Mouse (Mus musculus) heart, embryonic 12.5 days (tissue): ENCODE results near the gene Gpx5. TPM values are rescaled to one million over a fixed set of nuclear protein-coding genes. Genes with fewer than 3 reads are reported as not detected.

Experiments
- ATAC-seq: fragments of 200-750 bp; cut with Nextera tagmentation; 2 replicates; pipeline ENCODE4 v1.8.0; 2017; ENCODE audit warnings: moderate TSS enrichment, moderate library complexity; ENCODE audit not compliant: insufficient number of reproducible peaks, low FRiP score
- H3K27ac ChIP-seq: fragments of 300-500 bp; sonication (generic); 2 replicates; pipeline ENCODE4 v1.5.1; 2016; ENCODE audit warnings: mild to moderate bottlenecking, moderate library complexity; ENCODE audit not compliant: poor library complexity, severe bottlenecking
- H3K27me3 ChIP-seq: fragments of 300-500 bp; sonication (generic); replicated peaks from 2 replicates; pipeline ENCODE4 v1.6.1; 2016; ENCODE audit warnings: mild to moderate bottlenecking, moderate library complexity
- H3K36me3 ChIP-seq: fragments of 300-500 bp; sonication (generic); 2 replicates; pipeline ENCODE4 v1.6.1; 2016; ENCODE audit warnings: mild to moderate bottlenecking, moderate library complexity
- H3K4me1 ChIP-seq: fragments of 300-500 bp; sonication (generic); replicated peaks from 2 replicates; pipeline ENCODE4 v1.6.1; 2016; ENCODE audit warnings: mild to moderate bottlenecking
- H3K4me2 ChIP-seq: fragments of 300-500 bp; sonication (generic); 2 replicates; pipeline ENCODE4 v1.6.1; 2016; ENCODE audit warnings: mild to moderate bottlenecking, moderate library complexity
- H3K4me3 ChIP-seq: fragments of 300-500 bp; sonication (generic); 2 replicates; pipeline ENCODE4 v1.5.1; 2016; ENCODE audit warnings: mild to moderate bottlenecking
- H3K9ac ChIP-seq: fragments of 300-500 bp; sonication (generic); 2 replicates; pipeline ENCODE4 v1.6.1; 2016; ENCODE audit warnings: mild to moderate bottlenecking, moderate library complexity
- H3K9me3 ChIP-seq: fragments of 300-500 bp; sonication (generic); replicated peaks from 2 replicates; pipeline ENCODE4 v1.6.1; 2016; ENCODE audit warnings: mild to moderate bottlenecking, moderate library complexity
- WGBS: fragments of 180-500 bp; shearing (Covaris S2); methylation state at CpG from one replicate; pipeline ENCODE4 v1.1.7; 2016; 5-methylcytosine and 5-hydroxymethylcytosine counted together
- polyA plus RNA-seq: library from polyadenylated mRNA; unstranded; fragments of >200 nt; fragmentation: Nextera tagmentation; extraction: Ambion mirVana; gene quantifications from 2 replicates; pipeline ENCODE4 v1.2.1, GENCODE M21; 2016

Gpx5 gene
- polyA plus RNA-seq, 1 experiment from 2014 or later, result not detected

- no peak for ATAC-seq
- no peaks in the 10 kb centered on the region for H3K9me3 ChIP-seq
- no peak overlapping the region for H3K9ac ChIP-seq
- no peaks in the 10 kb centered on the region for H3K36me3 ChIP-seq
- WGBS, result 54% methylated on average over 2 of the region's 2 CpGs
- H3K4me2 ChIP-seq, result no peak overlapping the region
- H3K27ac ChIP-seq, result no peak overlapping the region
- no peak overlapping the region for H3K4me3 ChIP-seq
- H3K27me3 ChIP-seq, result peaks cover 15% of the 10 kb centered on the region; the same call in 1 of the 2 replicates
- H3K4me1 ChIP-seq, result 0 out of 2 replicates have a peak, but pooled peaks cover 3% of the 10 kb centered on the region
Observed at GRCm38 (mm10) chr13:21265736-21266135, 26.8 kb downstream of the Gpx5 start.

- H3K27me3 ChIP-seq, result peaks cover 16% of the 10 kb centered on the region; the same call in 1 of the 2 replicates
- no peak for ATAC-seq
- H3K27ac ChIP-seq, result no peak overlapping the region
- peak overlapping the region; percentile 36; the same call in 1 of the 2 replicates for H3K9ac ChIP-seq
- peak overlapping the region; percentile 69 for H3K4me2 ChIP-seq
- H3K4me3 ChIP-seq, result peak overlapping the region; percentile 52
- no peaks in the 10 kb centered on the region for H3K36me3 ChIP-seq
- H3K9me3 ChIP-seq, result no peaks in the 10 kb centered on the region
- under 1% methylated on average over 11 of the region's 11 CpGs for WGBS
- H3K4me1 ChIP-seq, result peaks cover 8% of the 10 kb centered on the region; the same call in 1 of the 2 replicates
Observed at GRCm38 (mm10) chr13:21264366-21264765, 28.2 kb downstream of the Gpx5 start.

- peak overlapping the region; percentile 69 for H3K4me2 ChIP-seq
- WGBS, result 3% methylated on average over 11 of the region's 11 CpGs
- peaks cover 10% of the 10 kb centered on the region; the same call in 1 of the 2 replicates for H3K4me1 ChIP-seq
- no peak for ATAC-seq
- no peaks in the 10 kb centered on the region for H3K36me3 ChIP-seq
- peaks cover 16% of the 10 kb centered on the region; the same call in 1 of the 2 replicates for H3K27me3 ChIP-seq
- no peaks in the 10 kb centered on the region for H3K9me3 ChIP-seq
- no peak overlapping the region for H3K27ac ChIP-seq
- peak overlapping the region; percentile 36; the same call in 1 of the 2 replicates for H3K9ac ChIP-seq
- H3K4me3 ChIP-seq, result peak overlapping the region; percentile 52
Observed at GRCm38 (mm10) chr13:21263910-21264309, 28.6 kb downstream of the Gpx5 start.

GRCm38 (mm10) chr13:21262787-21263461 is 29.6 kb downstream of the Gpx5 start:
- Histone ChIP-seq H3K9me3 (no peaks in the 10 kb centered on the region), H3K4me1 (peaks cover 12% of the 10 kb centered on the region; the same call in 1 of the 2 replicates), H3K4me2 (no peak overlapping the region), H3K36me3 (no peaks in the 10 kb centered on the region), H3K4me3 (no peak overlapping the region), H3K9ac (no peak overlapping the region), H3K27ac (no peak overlapping the region), H3K27me3 (peaks cover 17% of the 10 kb centered on the region)
- ATAC-seq, result no peak
- WGBS, result 58% methylated on average over 4 of the region's 4 CpGs

GRCm38 (mm10) chr13:21260289-21260688 is 32.2 kb downstream of the Gpx5 start:
- Histone ChIP-seq H3K4me3 (peak overlapping the region; percentile 49), H3K4me1 (peaks cover 9% of the 10 kb centered on the region; the same call in 1 of the 2 replicates), H3K9ac (0 out of 2 replicates have a peak overlapping the region, but pooled peaks have one; percentile 60), H3K9me3 (no peaks in the 10 kb centered on the region), H3K36me3 (no peaks in the 10 kb centered on the region), H3K27me3 (peaks cover 35% of the 10 kb centered on the region), H3K27ac (no peak overlapping the region), H3K4me2 (peak overlapping the region; percentile 79)
- no peak for ATAC-seq
- 16% methylated on average over 5 of the region's 5 CpGs for WGBS

GRCm38 (mm10) chr13:21259677-21260113 is 32.8 kb downstream of the Gpx5 start:
- peaks cover 37% of the 10 kb centered on the region for H3K27me3 ChIP-seq
- WGBS, result under 1% methylated on average over 18 of the region's 18 CpGs
- no peaks in the 10 kb centered on the region for H3K36me3 ChIP-seq
- H3K4me1 ChIP-seq, result peaks cover 9% of the 10 kb centered on the region; the same call in 1 of the 2 replicates
- H3K9me3 ChIP-seq, result no peaks in the 10 kb centered on the region
- peak overlapping the region; percentile 79 for H3K4me2 ChIP-seq
- H3K9ac ChIP-seq, result peak overlapping the region; percentile 60; the same call in 1 of the 2 replicates
- no peak overlapping the region for H3K27ac ChIP-seq
- peak; percentile 67; the same call in 1 of the 2 replicates for ATAC-seq
- H3K4me3 ChIP-seq, result peak overlapping the region; percentile 49

GRCm38 (mm10) chr13:21259171-21259631 is 33.3 kb downstream of the Gpx5 start:
- Histone ChIP-seq H3K27me3 (peaks cover 37% of the 10 kb centered on the region), H3K4me3 (peak overlapping the region; percentile 49), H3K4me2 (peak overlapping the region; percentile 79), H3K9me3 (no peaks in the 10 kb centered on the region), H3K36me3 (no peaks in the 10 kb centered on the region), H3K9ac (peak overlapping the region; percentile 47; the same call in 1 of the 2 replicates), H3K4me1 (peaks cover 9% of the 10 kb centered on the region; the same call in 1 of the 2 replicates), H3K27ac (no peak overlapping the region)
- under 1% methylated on average over 15 of the region's 15 CpGs for WGBS
- ATAC-seq, result no peak

- no peak overlapping the region for H3K9ac ChIP-seq
- H3K4me1 ChIP-seq, result peaks cover 9% of the 10 kb centered on the region; the same call in 1 of the 2 replicates
- H3K27ac ChIP-seq, result no peak overlapping the region
- H3K27me3 ChIP-seq, result peaks cover 37% of the 10 kb centered on the region
- no peaks in the 10 kb centered on the region for H3K9me3 ChIP-seq
- no peak for ATAC-seq
- 16% methylated on average over 6 of the region's 6 CpGs for WGBS
- peak overlapping the region; percentile 49 for H3K4me3 ChIP-seq
- H3K36me3 ChIP-seq, result no peaks in the 10 kb centered on the region
- H3K4me2 ChIP-seq, result peak overlapping the region; percentile 79
Observed at GRCm38 (mm10) chr13:21258524-21258923, 34.0 kb downstream of the Gpx5 start.

GRCm38 (mm10) chr13:21253986-21254385 is 38.5 kb downstream of the Gpx5 start:
- peak overlapping the region; percentile 80 for H3K4me2 ChIP-seq
- ATAC-seq, result peak; percentile 57; the same call in 1 of the 2 replicates
- H3K9me3 ChIP-seq, result no peaks in the 10 kb centered on the region
- 2% methylated on average over 16 of the region's 16 CpGs for WGBS
- no peaks in the 10 kb centered on the region for H3K36me3 ChIP-seq
- H3K9ac ChIP-seq, result peak overlapping the region; percentile 62
- H3K27me3 ChIP-seq, result peaks cover 24% of the 10 kb centered on the region
- H3K4me1 ChIP-seq, result 0 out of 2 replicates have a peak, but pooled peaks cover 3% of the 10 kb centered on the region
- no peak overlapping the region for H3K27ac ChIP-seq
- H3K4me3 ChIP-seq, result peak overlapping the region; percentile 63

GRCm38 (mm10) chr13:21253569-21253968 is 39.0 kb downstream of the Gpx5 start:
- peak overlapping the region; percentile 63 for H3K4me3 ChIP-seq
- H3K9ac ChIP-seq, result peak overlapping the region; percentile 62
- H3K36me3 ChIP-seq, result no peaks in the 10 kb centered on the region
- H3K9me3 ChIP-seq, result no peaks in the 10 kb centered on the region
- WGBS, result under 1% methylated on average over 12 of the region's 12 CpGs
- H3K27ac ChIP-seq, result no peak overlapping the region
- H3K4me2 ChIP-seq, result peak overlapping the region; percentile 80
- peaks cover 24% of the 10 kb centered on the region for H3K27me3 ChIP-seq
- ATAC-seq, result no peak
- H3K4me1 ChIP-seq, result no peaks in the 10 kb centered on the region

- peaks cover 24% of the 10 kb centered on the region for H3K27me3 ChIP-seq
- no peak for ATAC-seq
- 28% methylated on average over 5 of the region's 5 CpGs for WGBS
- no peaks in the 10 kb centered on the region for H3K36me3 ChIP-seq
- no peak overlapping the region for H3K9ac ChIP-seq
- H3K4me3 ChIP-seq, result peak overlapping the region; percentile 63
- no peak overlapping the region for H3K27ac ChIP-seq
- no peaks in the 10 kb centered on the region for H3K4me1 ChIP-seq
- no peaks in the 10 kb centered on the region for H3K9me3 ChIP-seq
- H3K4me2 ChIP-seq, result peak overlapping the region; percentile 80
Observed at GRCm38 (mm10) chr13:21253040-21253439, 39.5 kb downstream of the Gpx5 start.
